Mouse (Mus musculus): Measurements from ENCODE around the gene Trrap.

DNA sequence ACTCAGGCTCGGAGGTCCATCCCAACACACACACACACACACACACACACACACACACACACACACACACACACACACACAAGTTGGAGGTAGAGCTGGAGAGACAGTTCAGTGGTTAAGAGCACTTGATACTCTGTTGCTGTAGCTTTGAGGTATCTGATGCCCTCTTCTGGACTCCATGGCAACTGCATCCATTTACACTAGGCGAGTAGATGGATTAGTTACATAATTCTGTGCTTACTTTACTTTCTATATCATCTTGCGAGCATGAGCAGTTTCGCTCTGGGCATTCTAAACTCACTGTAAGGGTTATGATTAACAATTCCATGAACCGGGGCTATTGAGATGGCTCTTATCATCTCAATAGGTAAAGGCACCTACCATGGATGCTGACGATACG is 14.5 kb upstream of the Trrap start:
- TF ChIP-seq FLI1 (IDR thresholded peaks at IDR 0.05; ENCODE audit: low read length) (no peak), GATA1 (IDR thresholded peaks at IDR 0.05; ENCODE audit: borderline replicate concordance, low read length) (no peak)

Data from megakaryocyte, embryonic 14.5 days (primary cell).